Mouse (Mus musculus) MEL (cell line): ENCODE measurements around the gene St6galnac3. TPM values are rescaled to one million over a fixed set of nuclear protein-coding genes. Genes with fewer than 3 reads are reported as not detected.

Experiments used
- DNase-seq: peaks from one replicate; pipeline ENCODE4 v3.0.0; 2011; ENCODE audit warnings: low read depth, low spot score
- H3K27ac ChIP-seq: 2 replicates; pipeline ENCODE4 v1.5.1; 2012; ENCODE audit warnings: low read depth, mild to moderate bottlenecking, control low read depth, low read length, moderate library complexity; ENCODE audit not compliant: control insufficient read depth
- H3K27me3 ChIP-seq, 2 experiments: fragments of 150-350 bp in 1 of 2; sonication (generic) in 1 of 2; 2 replicates each; pipeline ENCODE4 v1.6.1; 2012; ENCODE audit warnings: low read length in 2 of 2, mild to moderate bottlenecking in 2 of 2, improper control_type of control experiment in 1 of 2, moderate library complexity in 1 of 2; ENCODE audit not compliant: insufficient read depth in 2 of 2, control insufficient read depth in 1 of 2
- H3K36me3 ChIP-seq, 2 experiments: 2 replicates each; pipeline ENCODE4 v1.6.1; 2012 to 2014; ENCODE audit warnings: low read length in 2 of 2, improper control_type of control experiment in 1 of 2, inconsistent platforms in 1 of 2, mild to moderate bottlenecking in 1 of 2; ENCODE audit not compliant: insufficient read depth in 2 of 2, control insufficient read depth in 1 of 2
- H3K4me1 ChIP-seq, 2 experiments: fragments of 150-350 bp in 1 of 2; sonication (generic) in 1 of 2; 2 replicates each; pipeline ENCODE4 v1.6.1; 2012; ENCODE audit warnings: low read length in 2 of 2, improper control_type of control experiment in 1 of 2, mild to moderate bottlenecking in 1 of 2; ENCODE audit not compliant: insufficient read depth in 2 of 2, control insufficient read depth in 1 of 2
- H3K4me3 ChIP-seq, 2 experiments: fragments of 150-350 bp in 1 of 2; sonication (generic) in 1 of 2; 2 replicates each; pipeline ENCODE4 v1.5.1; 2012; ENCODE audit warnings: low read depth in 2 of 2, low read length in 2 of 2, mild to moderate bottlenecking in 2 of 2, moderate library complexity in 2 of 2, control low read depth in 1 of 2, improper control_type of control experiment in 1 of 2; ENCODE audit not compliant: control insufficient read depth in 1 of 2, insufficient read depth in 1 of 2
- H3K79me2 ChIP-seq: 2 replicates; pipeline ENCODE4 v1.6.1; 2012; ENCODE audit warnings: mild to moderate bottlenecking, low read length, moderate library complexity; ENCODE audit not compliant: control insufficient read depth, poor library complexity, insufficient read depth
- H3K9ac ChIP-seq: 2 replicates; pipeline ENCODE4 v1.6.1; 2012; ENCODE audit warnings: low read depth, mild to moderate bottlenecking, control low read depth, low read length, moderate library complexity; ENCODE audit not compliant: control insufficient read depth, poor library complexity, severe bottlenecking
- H3K9me3 ChIP-seq: fragments of 150-350 bp; sonication (generic); replicated peaks from 2 replicates; pipeline ENCODE4 v1.6.1; 2012; ENCODE audit warnings: mild to moderate bottlenecking, low read length, improper control_type of control experiment, moderate library complexity; ENCODE audit not compliant: insufficient read depth
- CHD2 ChIP-seq: IDR thresholded peaks from 2 replicates; pipeline ENCODE4 v1.6.1; 2011; ENCODE audit warnings: low read length, improper control_type of control experiment
- E2F4 ChIP-seq: IDR thresholded peaks from 2 replicates; pipeline ENCODE4 v1.6.1; 2011; ENCODE audit warnings: low read depth, low read length, improper control_type of control experiment, borderline replicate concordance
- GABPA ChIP-seq: IDR thresholded peaks from 2 replicates; pipeline ENCODE4 v1.6.1; 2012; ENCODE audit warnings: low read depth, mild to moderate bottlenecking, inconsistent platforms, low read length, improper control_type of control experiment, moderate library complexity
- GATA1 ChIP-seq: IDR thresholded peaks from 2 replicates; pipeline ENCODE4 v1.6.1; 2011; ENCODE audit warnings: low read depth, low read length, improper control_type of control experiment
- MAFK ChIP-seq: IDR thresholded peaks from 2 replicates; pipeline ENCODE4 v1.6.1; 2011; ENCODE audit warnings: low read depth, mild to moderate bottlenecking, low read length, improper control_type of control experiment, borderline replicate concordance
- MXI1 ChIP-seq: IDR thresholded peaks from 2 replicates; pipeline ENCODE4 v1.6.1; 2011; ENCODE audit warnings: mild to moderate bottlenecking, low read depth, low read length, improper control_type of control experiment
- MYB ChIP-seq: IDR thresholded peaks from 2 replicates; pipeline ENCODE4 v1.6.1; 2011; ENCODE audit warnings: mild to moderate bottlenecking, low read depth, low read length, improper control_type of control experiment
- NELFE ChIP-seq: IDR thresholded peaks from 2 replicates; pipeline ENCODE4 v1.6.1; 2011; ENCODE audit warnings: low read depth, low read length, improper control_type of control experiment
- NRF1 ChIP-seq: IDR thresholded peaks from 2 replicates; pipeline ENCODE4 v1.6.1; 2014; ENCODE audit warnings: low read depth, mild to moderate bottlenecking, inconsistent platforms, low read length, improper control_type of control experiment, moderate library complexity; ENCODE audit not compliant: poor library complexity, insufficient read depth, severe bottlenecking
- POLR2AphosphoS5 ChIP-seq: IDR thresholded peaks from 2 replicates; pipeline ENCODE4 v1.6.1; 2012; ENCODE audit warnings: low read depth, borderline replicate concordance, mild to moderate bottlenecking, inconsistent platforms, low read length, moderate library complexity, mixed read lengths
- SMC3 ChIP-seq: IDR thresholded peaks from 2 replicates; pipeline ENCODE4 v1.6.1; 2011; ENCODE audit warnings: low read depth, low read length, improper control_type of control experiment
- TBP ChIP-seq: IDR thresholded peaks from 2 replicates; pipeline ENCODE4 v1.8.0; 2011; ENCODE audit warnings: low read depth, low read length, improper control_type of control experiment
- TCF12 ChIP-seq: IDR thresholded peaks from 2 replicates; pipeline ENCODE4 v1.6.1; 2014; ENCODE audit warnings: low read depth, mild to moderate bottlenecking, inconsistent platforms, low read length, improper control_type of control experiment, moderate library complexity
- UBTF ChIP-seq: IDR thresholded peaks from 2 replicates; pipeline ENCODE4 v1.6.1; 2012; ENCODE audit warnings: low read depth, mild to moderate bottlenecking, inconsistent platforms, low read length, improper control_type of control experiment, moderate library complexity, borderline replicate concordance; ENCODE audit not compliant: insufficient read depth
- USF2 ChIP-seq, 2 experiments: IDR thresholded peaks; 2 replicates each; pipeline ENCODE4 v1.6.1; 2011 to 2012; ENCODE audit warnings: improper control_type of control experiment in 2 of 2, low read length in 2 of 2, borderline replicate concordance in 1 of 2, inconsistent platforms in 1 of 2, low read depth in 1 of 2, mild to moderate bottlenecking in 1 of 2; ENCODE audit not compliant: insufficient read depth in 1 of 2
- ZMIZ1 ChIP-seq: IDR thresholded peaks from 2 replicates; pipeline ENCODE4 v1.6.1; 2012; ENCODE audit warnings: low read depth, mild to moderate bottlenecking, inconsistent platforms, low read length, improper control_type of control experiment, moderate library complexity
- polyA plus RNA-seq, 2 experiments: library from polyadenylated mRNA; stranded (reverse) in 1 of 2; unstranded in 1 of 2; fragments of >175 nt in 1 of 2; fragments of >200 nt in 1 of 2; gene quantifications; 2 replicates each; pipeline versions ENCODE4 v1.2.1 to v1.2.4; 2012; ENCODE audit warnings: low replicate concordance in 2 of 2, low read depth in 1 of 2; ENCODE audit not compliant: insufficient read length in 2 of 2, insufficient read depth in 1 of 2, missing spikeins in 1 of 2
- total RNA-seq: library from RNA; depleted of rRNA; stranded (reverse); fragments of 300-350 nt; gene quantifications from 2 replicates; pipeline ENCODE4 v1.2.3, GENCODE M21; 2012

The St6galnac3 gene
- total and polyA plus RNA-seq, 3 experiments, result 7.8 to 11.4 TPM; not detected in 1

DNA sequence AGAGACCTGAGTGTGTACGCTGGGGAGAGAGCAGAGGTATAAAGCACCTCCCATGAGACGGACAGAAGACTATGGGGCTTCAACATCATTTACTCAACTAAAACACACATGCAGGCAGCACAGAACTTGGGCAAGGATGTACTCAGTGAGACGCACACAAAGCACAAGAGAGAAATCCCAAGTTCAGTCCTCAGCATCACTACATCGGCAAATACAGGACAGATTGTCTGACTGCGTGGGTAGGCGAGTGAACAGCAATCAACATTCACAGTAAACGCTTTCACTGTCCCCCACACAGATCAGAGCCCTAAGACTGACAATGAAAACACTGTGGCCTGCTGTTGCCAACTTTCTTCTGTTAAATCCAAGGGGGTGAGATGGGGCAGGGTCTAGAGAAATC, 422.6 kb downstream of the St6galnac3 start:
- no peak for DNase-seq
- H3K4me3 ChIP-seq, result no peak overlapping the region
- no peaks in the 10 kb centered on the region for H3K27me3 ChIP-seq
- no peak overlapping the region for H3K27ac ChIP-seq
- H3K9ac ChIP-seq, result no peak overlapping the region
- TF ChIP-seq POLR2AphosphoS5, result no peak
- no peak for TF ChIP-seq SMC3
- TF ChIP-seq CHD2, result no peak
- TF ChIP-seq NRF1, result no peak
- TF ChIP-seq GATA1, result no peak
- TF ChIP-seq MXI1, result no peak
- H3K4me1 ChIP-seq, result no peaks in the 10 kb centered on the region
- no peaks in the 10 kb centered on the region for H3K9me3 ChIP-seq
- no peaks in the 10 kb centered on the region for H3K79me2 ChIP-seq
- H3K36me3 ChIP-seq, result no peaks in the 10 kb centered on the region

DNA sequence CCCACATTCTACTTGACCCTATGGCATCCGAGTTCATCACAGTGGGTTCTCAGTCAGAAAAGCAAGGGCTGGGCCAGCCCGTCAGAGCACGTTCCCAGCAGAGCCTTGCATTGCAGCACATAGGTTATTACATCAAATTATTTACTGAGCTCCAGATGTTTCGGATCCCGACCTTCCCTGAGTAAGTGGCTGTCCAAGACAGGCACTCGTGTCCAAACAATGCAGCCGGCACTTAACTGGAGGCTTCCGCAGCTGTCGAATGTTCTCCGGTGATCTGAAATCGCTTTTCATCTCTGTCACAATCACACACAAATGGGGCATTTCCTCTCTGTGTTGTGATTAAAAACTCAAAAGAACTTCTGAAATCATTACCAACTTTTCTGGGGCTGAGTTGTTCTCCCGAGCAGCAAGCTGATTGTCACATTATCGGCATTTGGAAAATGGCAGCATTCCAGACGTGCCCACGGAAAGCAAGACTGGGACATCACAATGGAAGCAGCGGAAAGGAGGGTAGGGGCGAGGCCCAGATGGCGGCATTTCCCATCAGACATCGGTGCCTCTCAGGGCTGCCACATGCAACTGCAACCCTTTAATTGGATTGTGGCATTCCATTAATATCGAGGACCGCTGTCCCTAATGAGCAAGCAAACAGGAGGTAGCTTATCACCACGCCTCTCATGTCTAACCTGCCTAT, 428.5 kb downstream of the St6galnac3 start:
- Histone ChIP-seq H3K79me2 (no peaks in the 10 kb centered on the region), H3K27me3 (no peaks in the 10 kb centered on the region), H3K9ac (no peak overlapping the region), H3K9me3 (no peaks in the 10 kb centered on the region), H3K4me1 (peaks cover 0 to 3% of the 10 kb centered on the region in 2 experiments; a peak in 2 of 4 replicates), H3K4me3 (no peak overlapping the region), H3K36me3 (peaks cover 0 to 3% of the 10 kb centered on the region in 2 experiments; a peak in 2 of 4 replicates), H3K27ac (no peak overlapping the region)
- no peak for TF ChIP-seq ZMIZ1
- TF ChIP-seq MYB, result no peak
- TF ChIP-seq USF2 (IDR thresholded peaks at IDR 0.05; ENCODE audit: borderline replicate concordance in 1 of 2, insufficient read depth in 1 of 2, low read depth in 1 of 2, low read length in 2 of 2), result no peak
- no peak for TF ChIP-seq GABPA
- no peak for TF ChIP-seq SMC3
- TF ChIP-seq MAFK, result no peak
- no peak for TF ChIP-seq NELFE
- no peak for TF ChIP-seq POLR2AphosphoS5
- TF ChIP-seq TBP, result no peak
- TF ChIP-seq NRF1, result no peak
- TF ChIP-seq UBTF, result no peak
- TF ChIP-seq TCF12, result no peak
- TF ChIP-seq E2F4, result no peak
- TF ChIP-seq MXI1, result no peak
- no peak for DNase-seq
